Mouse (Mus musculus) CH12.LX (cell line): ENCODE data around the gene Prkn.

Experiments
- CHD1 ChIP-seq: IDR thresholded peaks from 2 replicates; pipeline ENCODE4 v1.6.1; 2012; ENCODE audit warnings: low read depth, low read length, improper control_type of control experiment, inconsistent platforms
- CTCF ChIP-seq, 2 experiments: IDR thresholded peaks in 1 of 2; conservative IDR thresholded peaks in 1 of 2; 2 replicates each; pipeline ENCODE4 v1.5.1; 2011 to 2012; ENCODE audit warnings: low read depth in 2 of 2, low read length in 2 of 2, improper control_type of control experiment in 1 of 2, inconsistent platforms in 1 of 2, mild to moderate bottlenecking in 1 of 2, moderate library complexity in 1 of 2
- IRF4 ChIP-seq: IDR thresholded peaks from 2 replicates; pipeline ENCODE4 v1.6.1; 2014; ENCODE audit warnings: low read depth, mild to moderate bottlenecking, inconsistent platforms, low read length, improper control_type of control experiment
- MEF2A ChIP-seq: IDR thresholded peaks from 2 replicates; pipeline ENCODE4 v1.6.1; 2014; ENCODE audit warnings: low read depth, mild to moderate bottlenecking, inconsistent platforms, low read length, improper control_type of control experiment, borderline replicate concordance
- NRF1 ChIP-seq: IDR thresholded peaks from 2 replicates; pipeline ENCODE4 v1.6.1; 2014; ENCODE audit warnings: low read depth, mild to moderate bottlenecking, inconsistent platforms, low read length, improper control_type of control experiment, moderate library complexity
- TCF12 ChIP-seq: IDR thresholded peaks from 2 replicates; pipeline ENCODE4 v1.6.1; 2014; ENCODE audit warnings: low read depth, mild to moderate bottlenecking, inconsistent platforms, low read length, improper control_type of control experiment
- USF2 ChIP-seq: conservative IDR thresholded peaks from 2 replicates; pipeline ENCODE4 v1.6.1; 2011; ENCODE audit warnings: low read depth, low read length, improper control_type of control experiment

DNA sequence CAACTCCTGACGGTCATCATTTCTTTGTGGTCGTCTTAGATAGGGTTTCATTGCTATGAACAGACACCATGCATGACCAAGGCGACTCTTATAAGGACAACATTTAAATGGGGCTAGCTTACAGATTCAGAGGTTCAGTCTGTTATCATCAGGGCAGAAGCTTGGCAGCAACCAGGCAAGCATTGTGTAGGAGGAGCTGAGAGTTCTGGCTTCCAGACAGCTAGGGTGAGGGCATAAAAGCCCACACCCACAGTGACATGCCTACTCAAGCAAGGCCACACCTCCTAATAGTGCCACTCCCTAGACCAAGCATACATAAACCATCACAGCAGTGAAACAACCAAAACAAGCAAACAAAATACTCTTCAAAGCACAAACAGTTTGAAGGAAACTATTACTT lies 579.3 kb downstream of the Prkn start:
- TF ChIP-seq TCF12 = no peak
- TF ChIP-seq NRF1 = no peak
- no peak for TF ChIP-seq USF2
- TF ChIP-seq CTCF (conservative IDR thresholded peaks at IDR 0.05 in 1 of 2, IDR thresholded peaks at IDR 0.05 in 1 of 2; ENCODE audit: low read depth in 2 of 2, low read length in 2 of 2) = no peak
- TF ChIP-seq MEF2A = no peak
- TF ChIP-seq IRF4 = no peak
- no peak for TF ChIP-seq CHD1
